1 mouse cellular context compared by ENCODE assay signal in the genomic region with DNA sequence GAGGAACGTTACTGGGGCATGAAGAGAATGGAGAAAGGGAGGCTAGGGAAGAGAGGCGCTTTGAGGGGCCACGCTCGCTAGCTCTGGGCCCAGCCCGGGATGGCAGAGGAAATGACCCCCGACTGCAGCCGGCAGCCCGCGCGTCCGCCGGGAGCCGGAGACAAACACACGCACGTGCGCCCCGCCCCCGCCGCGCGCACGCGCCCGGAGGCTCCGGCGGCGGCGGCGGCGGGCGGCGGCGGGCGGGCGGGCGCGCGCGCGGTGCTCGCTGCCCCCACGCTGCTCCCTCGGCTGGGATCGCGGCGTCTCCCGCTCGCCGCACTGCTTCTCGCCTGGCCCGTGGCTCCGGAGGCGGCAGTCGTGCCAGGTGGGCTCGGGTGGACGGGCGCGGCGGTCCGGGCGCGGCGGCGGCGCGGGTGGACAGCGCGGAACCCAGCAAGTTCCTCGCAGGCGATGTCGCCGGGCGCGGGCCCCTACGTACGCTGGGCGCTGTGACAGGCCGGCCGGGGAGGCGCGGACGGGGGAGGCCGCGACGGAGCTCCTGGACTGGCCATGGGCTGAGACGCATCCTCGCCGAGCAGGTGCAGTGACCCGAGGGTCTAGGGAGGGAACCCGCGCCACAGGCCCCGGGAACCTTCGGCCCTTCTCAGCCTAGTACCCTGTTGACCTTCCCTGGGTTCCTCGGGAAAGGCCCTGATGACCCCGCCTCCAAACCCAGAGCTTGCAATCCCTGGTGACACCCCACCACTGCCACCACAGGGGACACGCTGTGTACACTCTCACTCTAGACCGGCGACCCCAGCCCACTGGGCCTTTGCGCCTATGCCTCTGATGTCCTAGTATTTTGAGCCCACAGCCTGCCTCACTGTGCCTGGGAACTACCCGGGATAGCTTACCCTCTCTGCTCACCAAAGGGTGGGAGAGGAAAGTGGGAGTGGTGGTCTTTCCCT.
TF ChIP-seq lines count a peak whose summit lies in the region.

A gene (plus strand): TSS at position 238 of the 950 bp plus-strand sequence.

TF ChIP-seq in CH12.LX, 34 proteins besides CTCF, POLR2A, EP300 and RAD21 (continued from another document):
- no peak for TF ChIP-seq CHD1 (IDR thresholded peaks at IDR 0.05; ENCODE audit: low read depth, low read length)
